27 mouse cellular contexts compared by ENCODE assay signal in the genomic region with DNA sequence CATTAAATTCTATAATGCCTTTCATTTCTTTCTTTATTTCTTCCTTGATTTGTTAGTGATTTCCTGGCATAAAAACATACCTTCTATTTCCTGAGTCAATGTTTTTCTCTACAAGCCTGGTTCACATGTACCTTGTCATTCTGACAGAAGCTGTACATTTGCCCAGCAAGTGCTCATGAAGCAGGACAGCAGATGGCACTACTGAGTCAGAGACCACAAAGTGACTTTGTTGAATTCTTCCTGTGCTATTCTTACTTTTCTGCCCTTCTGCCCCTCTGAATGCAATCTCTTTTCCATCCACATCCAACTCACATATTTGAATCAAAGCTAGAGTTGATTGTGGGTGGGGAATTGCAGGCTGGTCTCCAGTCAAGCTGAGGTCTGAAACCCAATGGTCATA. TPM values are rescaled to one million over a fixed set of nuclear protein-coding genes. Genes with fewer than 3 reads are reported as not detected.
"Had no signal": no experiment of that assay in that cellular context is flagged by ENCODE, and none has a peak within 500 bp of the region (broad histone marks: within the 10 kb centered on the region; RNA-seq: fewer than 3 reads in every experiment).

No protein-coding gene starts in this region.

- H3K4me1 ChIP-seq: limb, embryonic 12.5 days; limb, embryonic 15.5 days; midbrain, embryonic 12.5 days; midbrain, embryonic 15.5 days; neural tube, embryonic 13.5 days had no signal

- H3K4me2 ChIP-seq: limb, embryonic 12.5 days; limb, embryonic 15.5 days; liver, embryonic 11.5 days; lung, embryonic 14.5 days; midbrain, embryonic 12.5 days; midbrain, embryonic 15.5 days; neural tube, embryonic 13.5 days had no signal

- ATAC-seq: liver, postnatal 0 days; lung, postnatal 0 days; midbrain, embryonic 15.5 days had no signal

- H3K36me3 ChIP-seq: limb, embryonic 12.5 days; limb, embryonic 15.5 days; midbrain, embryonic 12.5 days; midbrain, embryonic 15.5 days; neural tube, embryonic 13.5 days had no signal

- H3K4me3 ChIP-seq: layer of hippocampus, adult 2 months; limb, embryonic 12.5 days; limb, embryonic 15.5 days; midbrain, embryonic 12.5 days; midbrain, embryonic 15.5 days; neural tube, embryonic 13.5 days had no signal

- H3K9ac ChIP-seq: limb, embryonic 12.5 days; limb, embryonic 15.5 days; liver, embryonic 14.5 days; liver, postnatal 0 days; lung, embryonic 14.5 days; midbrain, embryonic 12.5 days; midbrain, embryonic 15.5 days; neural tube, embryonic 13.5 days had no signal

- H3K27ac ChIP-seq: layer of hippocampus, adult 2 months; limb, embryonic 12.5 days; limb, embryonic 15.5 days; liver, embryonic 14.5 days; macrophage; midbrain, embryonic 12.5 days; midbrain, embryonic 15.5 days; neural tube, embryonic 13.5 days had no signal

- H3K27me3 ChIP-seq: limb, embryonic 12.5 days; limb, embryonic 15.5 days; midbrain, embryonic 12.5 days; midbrain, embryonic 15.5 days; neural tube, embryonic 13.5 days had no signal

- DNase-seq: kidney, postnatal 14 days; layer of hippocampus, adult 9-11 months; left cerebral cortex, postnatal 4 days; liver, postnatal 0 days; lung, embryonic 14.5 days; thymus, adult 18-20 months; thymus, postnatal 36 days had no signal

- H3K9me3 ChIP-seq: limb, embryonic 15.5 days; midbrain, embryonic 15.5 days had no signal

RNA-seq across cellular contexts. Expression of a gene that starts 10.8 kb away (rescaled TPM):
- total RNA-seq: layer of hippocampus, adult 2 months; left cerebral cortex, adult 8-10 months; left cerebral cortex, postnatal 14 days; left cerebral cortex, postnatal 4 days; megakaryocyte, adult 5-6 weeks; neutrophil, adult 5-6 weeks had no signal
- polyA plus RNA-seq: kidney, embryonic 16.5 days; limb, embryonic 12.5 days; limb, embryonic 15.5 days; liver, embryonic 11.5 days; liver, embryonic 14.5 days; liver, postnatal 0 days; lung, embryonic 14.5 days; lung, postnatal 0 days; macrophage; midbrain, embryonic 12.5 days; midbrain, embryonic 15.5 days; neural tube, embryonic 13.5 days; small intestine, adult 2 months; spleen, adult 2 months; stomach, embryonic 16.5 days; testis, adult 2 months; urinary bladder, adult 2 months had no signal

RNA-seq across cellular contexts. Expression of a gene that starts 18.4 kb away (rescaled TPM):
- total RNA-seq: layer of hippocampus, adult 2 months; left cerebral cortex, adult 8-10 months; left cerebral cortex, postnatal 14 days; left cerebral cortex, postnatal 4 days; megakaryocyte, adult 5-6 weeks; neutrophil, adult 5-6 weeks had no signal
- polyA plus RNA-seq: kidney, embryonic 16.5 days; limb, embryonic 12.5 days; limb, embryonic 15.5 days; liver, embryonic 11.5 days; liver, embryonic 14.5 days; liver, postnatal 0 days; lung, embryonic 14.5 days; lung, postnatal 0 days; macrophage; midbrain, embryonic 12.5 days; midbrain, embryonic 15.5 days; neural tube, embryonic 13.5 days; small intestine, adult 2 months; spleen, adult 2 months; stomach, embryonic 16.5 days; testis, adult 2 months; urinary bladder, adult 2 months had no signal

RNA-seq across cellular contexts. Expression of a gene that starts 32.9 kb away (rescaled TPM):
- total RNA-seq: layer of hippocampus, adult 2 months; left cerebral cortex, adult 8-10 months; left cerebral cortex, postnatal 14 days; left cerebral cortex, postnatal 4 days; megakaryocyte, adult 5-6 weeks; neutrophil, adult 5-6 weeks had no signal
- polyA plus RNA-seq: kidney, embryonic 16.5 days; limb, embryonic 12.5 days; limb, embryonic 15.5 days; liver, embryonic 11.5 days; liver, embryonic 14.5 days; liver, postnatal 0 days; lung, embryonic 14.5 days; lung, postnatal 0 days; macrophage; midbrain, embryonic 12.5 days; midbrain, embryonic 15.5 days; neural tube, embryonic 13.5 days; small intestine, adult 2 months; spleen, adult 2 months; stomach, embryonic 16.5 days; testis, adult 2 months; urinary bladder, adult 2 months had no signal

RNA-seq across cellular contexts. Expression of a gene that starts 35.0 kb away (rescaled TPM):
- total RNA-seq: layer of hippocampus, adult 2 months; left cerebral cortex, adult 8-10 months; left cerebral cortex, postnatal 14 days; left cerebral cortex, postnatal 4 days; megakaryocyte, adult 5-6 weeks; neutrophil, adult 5-6 weeks had no signal
- polyA plus RNA-seq: kidney, embryonic 16.5 days; limb, embryonic 12.5 days; limb, embryonic 15.5 days; liver, embryonic 11.5 days; liver, embryonic 14.5 days; liver, postnatal 0 days; lung, embryonic 14.5 days; lung, postnatal 0 days; macrophage; midbrain, embryonic 12.5 days; midbrain, embryonic 15.5 days; neural tube, embryonic 13.5 days; small intestine, adult 2 months; spleen, adult 2 months; stomach, embryonic 16.5 days; testis, adult 2 months; urinary bladder, adult 2 months had no signal

RNA-seq across cellular contexts. Expression of a gene that starts 59.6 kb away (rescaled TPM):
- total RNA-seq: layer of hippocampus, adult 2 months; left cerebral cortex, adult 8-10 months; left cerebral cortex, postnatal 14 days; left cerebral cortex, postnatal 4 days; megakaryocyte, adult 5-6 weeks; neutrophil, adult 5-6 weeks had no signal
- polyA plus RNA-seq: kidney, embryonic 16.5 days; limb, embryonic 12.5 days; liver, embryonic 11.5 days; liver, embryonic 14.5 days; liver, postnatal 0 days; lung, embryonic 14.5 days; lung, postnatal 0 days; macrophage; midbrain, embryonic 12.5 days; midbrain, embryonic 15.5 days; neural tube, embryonic 13.5 days; small intestine, adult 2 months; spleen, adult 2 months; testis, adult 2 months; urinary bladder, adult 2 months had no signal
